Mouse (Mus musculus) heart, embryonic 11.5 days (tissue): Measurements from ENCODE around the gene Tsacc. TPM values are rescaled to one million over a fixed set of nuclear protein-coding genes. Genes with fewer than 3 reads are reported as not detected.
"Not testable (repeated sequence)": the region's sequence is repeated elsewhere in the genome, so short reads cannot be mapped to it uniquely, and the experiment has no call there.

ENCODE experiments used
- ATAC-seq: fragments of 200-750 bp; cut with Nextera tagmentation; replicated peaks from 2 replicates; pipeline ENCODE4 v1.8.0; 2017; ENCODE audit warnings: moderate library complexity; ENCODE audit not compliant: insufficient number of reproducible peaks, low FRiP score, low TSS enrichment
- H3K27ac ChIP-seq: fragments of 300-500 bp; sonication (generic); 2 replicates; pipeline ENCODE4 v1.5.1; 2014; ENCODE audit warnings: mild to moderate bottlenecking, low read depth, low read length
- H3K27me3 ChIP-seq: fragments of 300-500 bp; sonication (generic); 2 replicates; pipeline ENCODE4 v1.6.1; 2014; ENCODE audit warnings: mild to moderate bottlenecking, low read length, mixed read lengths; ENCODE audit not compliant: control insufficient read depth, insufficient read depth
- H3K36me3 ChIP-seq: fragments of 300-500 bp; sonication (generic); 2 replicates; pipeline ENCODE4 v1.6.1; 2014; ENCODE audit warnings: mild to moderate bottlenecking, low read length, moderate library complexity, mixed read lengths; ENCODE audit not compliant: control insufficient read depth, insufficient read depth
- H3K4me1 ChIP-seq: fragments of 300-500 bp; sonication (generic); 2 replicates; pipeline ENCODE4 v1.6.1; 2014; ENCODE audit warnings: low read length; ENCODE audit not compliant: control insufficient read depth, insufficient read depth
- H3K4me2 ChIP-seq: fragments of 300-500 bp; sonication (generic); 2 replicates; pipeline ENCODE4 v1.6.1; 2014; ENCODE audit warnings: mild to moderate bottlenecking, moderate library complexity
- H3K4me3 ChIP-seq: fragments of 300-500 bp; sonication (generic); 2 replicates; pipeline ENCODE4 v1.5.1; 2014; ENCODE audit warnings: low read depth, low read length
- H3K9ac ChIP-seq: fragments of 300-500 bp; sonication (generic); 2 replicates; pipeline ENCODE4 v1.6.1; 2014; ENCODE audit warnings: mild to moderate bottlenecking, low read depth, low read length, moderate library complexity
- H3K9me3 ChIP-seq: fragments of 300-500 bp; sonication (generic); replicated peaks from 2 replicates; pipeline ENCODE4 v1.6.1; 2016; ENCODE audit warnings: low read length; ENCODE audit not compliant: control insufficient read depth
- WGBS: fragments of 180-500 bp; shearing (Covaris S2); extraction: QIAGEN DNeasy Blood & Tissue Kit; methylation state at CpG from one replicate; pipeline ENCODE4 v1.1.7; 2014; ENCODE audit not compliant: insufficient replicate concordance; 5-methylcytosine and 5-hydroxymethylcytosine counted together
- polyA plus RNA-seq: library from polyadenylated mRNA; unstranded; fragments of >200 nt; fragmentation: Nextera tagmentation; extraction: Ambion mirVana; gene quantifications from 2 replicates; pipeline ENCODE4 v1.2.1, GENCODE M21; 2014

Gene Tsacc
- polyA plus RNA-seq, 1 experiment from 2014 or later: 12.8 TPM

GRCm38 (mm10) chr3:88276121-88276520 is 20.7 kb downstream of the Tsacc start:
- Histone ChIP-seq H3K4me1 (no peaks in the 10 kb centered on the region), H3K9ac (no peak overlapping the region), H3K4me2 (no peak overlapping the region), H3K36me3 (no peaks in the 10 kb centered on the region), H3K27me3 (no peaks in the 10 kb centered on the region), H3K4me3 (no peak overlapping the region), H3K27ac (no peak overlapping the region), H3K9me3 (no peaks in the 10 kb centered on the region)
- ATAC-seq: no peak
- 78% methylated on average over 2 of the region's 2 CpGs for WGBS

- Histone ChIP-seq H3K4me3 (no peak overlapping the region), H3K27me3 (no peaks in the 10 kb centered on the region), H3K4me1 (no peaks in the 10 kb centered on the region), H3K9me3 (no peaks in the 10 kb centered on the region), H3K9ac (no peak overlapping the region), H3K36me3 (no peaks in the 10 kb centered on the region), H3K4me2 (no peak overlapping the region), H3K27ac (no peak overlapping the region)
- 91% methylated on average over 4 of the region's 4 CpGs for WGBS
- no peak for ATAC-seq
These were observed 22.8 kb downstream of the Tsacc start for GRCm38 (mm10) chr3:88274002-88274401.

DNA sequence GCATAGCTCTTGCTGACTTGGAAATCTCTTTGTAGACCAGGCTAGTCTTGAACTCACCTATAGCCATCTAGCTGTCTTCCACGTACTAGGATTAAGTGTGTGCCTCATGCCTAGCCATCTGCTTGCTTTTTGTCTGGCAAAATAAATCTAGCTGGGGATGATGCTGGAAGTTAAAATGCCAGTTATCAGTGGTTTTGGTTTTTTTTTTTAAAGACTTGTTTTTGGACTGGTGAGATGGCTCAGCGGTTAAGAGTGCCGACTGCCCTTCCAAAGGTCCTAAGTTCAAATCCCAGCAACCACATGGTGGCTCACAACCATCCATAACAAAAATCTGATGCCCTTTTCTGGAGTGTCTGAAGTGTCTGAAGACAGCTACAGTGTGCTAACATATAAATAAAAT is 24.9 kb downstream of the Tsacc start:
- H3K4me3 ChIP-seq: no peak overlapping the region
- no peak overlapping the region for H3K27ac ChIP-seq
- H3K27me3 ChIP-seq: no peaks in the 10 kb centered on the region
- H3K9ac ChIP-seq: no peak overlapping the region
- H3K4me1 ChIP-seq: no peaks in the 10 kb centered on the region
- H3K36me3 ChIP-seq: no peaks in the 10 kb centered on the region
- WGBS: 80% methylated on average over 3 of the region's 3 CpGs
- no peaks in the 10 kb centered on the region for H3K9me3 ChIP-seq
- no peak for ATAC-seq
- H3K4me2 ChIP-seq: no peak overlapping the region

DNA sequence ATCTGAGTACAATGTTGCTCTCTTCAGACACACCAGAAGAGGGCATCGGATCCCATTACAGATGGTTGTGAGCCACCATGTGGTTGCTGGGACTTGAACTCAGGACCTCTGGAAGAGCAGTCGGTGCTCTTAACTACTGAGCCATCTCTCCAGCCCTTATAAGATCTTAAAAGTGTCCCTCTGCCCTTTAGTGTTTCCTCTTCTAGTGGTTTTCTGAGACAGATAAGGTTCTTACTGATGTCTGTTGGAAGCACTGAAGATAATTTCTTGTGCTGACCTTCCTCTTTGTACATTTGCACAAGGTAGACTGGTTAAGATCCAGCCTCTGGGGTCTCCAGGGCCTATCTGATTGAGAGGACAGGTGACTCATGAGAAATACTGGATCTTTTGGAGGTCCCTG is 25.5 kb downstream of the Tsacc start:
- not testable (repeated sequence) for H3K9ac ChIP-seq, H3K4me1 ChIP-seq, H3K27ac ChIP-seq, H3K27me3 ChIP-seq, H3K4me3 ChIP-seq, H3K9me3 ChIP-seq, H3K4me2 ChIP-seq, H3K36me3 ChIP-seq, ATAC-seq
- 80% methylated on average over 2 of the region's 2 CpGs for WGBS

- no peak for ATAC-seq
- H3K27me3 ChIP-seq: no peaks in the 10 kb centered on the region
- H3K27ac ChIP-seq: no peak overlapping the region
- WGBS: 83% methylated on average over 5 of the region's 5 CpGs
- H3K36me3 ChIP-seq: no peaks in the 10 kb centered on the region
- H3K4me3 ChIP-seq: no peak overlapping the region
- no peak overlapping the region for H3K4me2 ChIP-seq
- no peaks in the 10 kb centered on the region for H3K4me1 ChIP-seq
- H3K9ac ChIP-seq: no peak overlapping the region
- no peaks in the 10 kb centered on the region for H3K9me3 ChIP-seq
These were observed 27.8 kb downstream of the Tsacc start for GRCm38 (mm10) chr3:88268991-88269390.

GRCm38 (mm10) chr3:88268014-88268413 is 28.8 kb downstream of the Tsacc start:
- not testable (repeated sequence) for H3K9me3 ChIP-seq, H3K36me3 ChIP-seq, H3K27me3 ChIP-seq, H3K9ac ChIP-seq, ATAC-seq, H3K4me2 ChIP-seq, H3K4me3 ChIP-seq, H3K27ac ChIP-seq, H3K4me1 ChIP-seq
- WGBS: 58% methylated on average over 6 of the region's 6 CpGs

- H3K27me3 ChIP-seq: no peaks in the 10 kb centered on the region; the same call in 1 of the 2 replicates
- WGBS: 64% methylated on average over 3 of the region's 3 CpGs
- H3K27ac ChIP-seq: no peak overlapping the region
- no peaks in the 10 kb centered on the region for H3K9me3 ChIP-seq
- no peaks in the 10 kb centered on the region for H3K4me1 ChIP-seq
- H3K9ac ChIP-seq: no peak overlapping the region
- H3K36me3 ChIP-seq: no peaks in the 10 kb centered on the region
- H3K4me3 ChIP-seq: no peak overlapping the region
- H3K4me2 ChIP-seq: no peak overlapping the region
- ATAC-seq: no peak
These were observed 34.5 kb downstream of the Tsacc start for GRCm38 (mm10) chr3:88262346-88262745.

- Histone ChIP-seq H3K27ac (no peak overlapping the region), H3K4me3 (no peak overlapping the region), H3K9ac (no peak overlapping the region), H3K4me1 (peaks cover 2% of the 10 kb centered on the region; the same call in 1 of the 2 replicates), H3K27me3 (peaks cover 42% of the 10 kb centered on the region), H3K36me3 (no peaks in the 10 kb centered on the region), H3K9me3 (no peaks in the 10 kb centered on the region), H3K4me2 (no peak overlapping the region)
- 56% methylated on average over 7 of the region's 7 CpGs for WGBS
- no peak for ATAC-seq
These were observed 40.4 kb downstream of the Tsacc start for GRCm38 (mm10) chr3:88256382-88256781.

GRCm38 (mm10) chr3:88255950-88256349 is 40.8 kb downstream of the Tsacc start:
- H3K27me3 ChIP-seq: peaks cover 42% of the 10 kb centered on the region
- H3K4me3 ChIP-seq: no peak overlapping the region
- no peak for ATAC-seq
- no peak overlapping the region for H3K27ac ChIP-seq
- peaks cover 2% of the 10 kb centered on the region; the same call in 1 of the 2 replicates for H3K4me1 ChIP-seq
- no peaks in the 10 kb centered on the region for H3K9me3 ChIP-seq
- H3K9ac ChIP-seq: no peak overlapping the region
- 40% methylated on average over 6 of the region's 6 CpGs for WGBS
- no peaks in the 10 kb centered on the region for H3K36me3 ChIP-seq
- H3K4me2 ChIP-seq: no peak overlapping the region
